Mouse (Mus musculus): ENCODE data around the gene Tfr2.

DNA sequence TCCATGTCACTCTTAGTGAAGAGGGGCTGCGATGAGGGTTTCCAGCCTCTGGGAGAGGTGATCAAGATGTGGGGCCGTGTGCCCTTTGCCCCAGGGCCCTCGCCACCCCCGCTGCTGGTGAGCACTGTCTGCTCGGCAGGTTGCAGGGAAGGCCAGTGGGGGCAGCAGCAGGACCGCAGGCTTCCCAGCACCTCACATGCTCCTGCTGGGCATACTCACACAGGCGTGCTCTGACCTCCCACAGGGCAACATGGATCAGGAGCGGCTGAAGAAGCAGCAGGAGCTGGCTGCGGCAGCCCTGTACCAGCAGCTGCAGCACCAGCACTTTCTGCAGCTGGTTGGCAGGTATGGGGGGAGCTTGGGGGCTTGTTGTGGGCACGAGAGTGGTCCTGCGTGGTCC, 46.9 kb upstream of the Tfr2 start:
- no peak for TF ChIP-seq CTCF (IDR thresholded peaks at IDR 0.05; ENCODE audit: insufficient read depth, low read length)
- no peak for TF ChIP-seq POLR2A (IDR thresholded peaks at IDR 0.05; ENCODE audit: borderline replicate concordance, extremely low read depth, low read depth, low read length)

Measured in lung, adult 2 months (tissue).